Mouse (Mus musculus): Measurements from ENCODE around the gene Tmem217.

- TF ChIP-seq CTCF (IDR thresholded peaks at IDR 0.05; ENCODE audit: low read depth) (no peak), EP300 (IDR thresholded peaks at IDR 0.05; ENCODE audit: low read depth) (no peak)
These were observed 6.9 kb downstream of the Tmem217 start for GRCm38 (mm10) chr17:29545241-29545640.

Data from heart, postnatal 0 days (tissue).